Mouse (Mus musculus): Measurements from ENCODE around the gene Mnt. TPM values are rescaled to one million over a fixed set of nuclear protein-coding genes. Genes with fewer than 3 reads are reported as not detected.

Gene Mnt
- 2.2 and 2.4 TPM in 2 replicates for polyA plus RNA-seq (2012; rRNA removed)

GRCm38 (mm10) chr11:74830256-74831161 is at the start of gene Mnt:
TSS of gene Mnt (plus strand) at chr11:74830920.

Other genes starting within 250 kb of the Mnt start
- 0.98 and 1.3 TPM in 2 replicates for gene Rap1gap2, start 220.0 kb upstream of the Mnt start, polyA plus RNA-seq (2012; rRNA removed)
- gene Ccdc92b, start 211.3 kb upstream of the Mnt start, polyA plus RNA-seq (2012; rRNA removed) = 10.0 and 12.7 TPM in 2 replicates
- gene Cluh, start 181.4 kb upstream of the Mnt start, polyA plus RNA-seq (2012; rRNA removed) = 25.4 and 30.1 TPM in 2 replicates
- 19.0 and 21.6 TPM in 2 replicates for gene Pafah1b1, start 106.2 kb upstream of the Mnt start, polyA plus RNA-seq (2012; rRNA removed)
- 9.9 and 10.3 TPM in 2 replicates for gene Mettl16, start 60.1 kb upstream of the Mnt start, polyA plus RNA-seq (2012; rRNA removed)
- gene Sgsm2, start 66.1 kb downstream of the Mnt start, polyA plus RNA-seq (2012; rRNA removed) = 2.2 and 2.5 TPM in 2 replicates
- gene Tsr1, start 67.2 kb downstream of the Mnt start, polyA plus RNA-seq (2012; rRNA removed) = 17.8 and 20.1 TPM in 2 replicates
- 5.4 and 6.1 TPM in 2 replicates for gene Smg6, start 94.9 kb downstream of the Mnt start, polyA plus RNA-seq (2012; rRNA removed)
- 2.0 and 2.4 TPM in 2 replicates for gene Srr, start 95.0 kb downstream of the Mnt start, polyA plus RNA-seq (2012; rRNA removed)

All from liver, embryonic 14 days (tissue).